Mouse (Mus musculus) hindbrain, postnatal 0 days (tissue): ENCODE results near the gene Glb1. TPM values are rescaled to one million over a fixed set of nuclear protein-coding genes. Genes with fewer than 3 reads are reported as not detected.

Experiments
- ATAC-seq: fragments of 200-750 bp; cut with Nextera tagmentation; 2 replicates; pipeline ENCODE4 v1.8.0; 2017; ENCODE audit warnings: mild to moderate bottlenecking, moderate TSS enrichment, moderate library complexity
- DNase-seq: peaks from one replicate; pipeline ENCODE4 v3.0.0-alpha.2; 2015; ENCODE audit warnings: low spot score
- H3K27ac ChIP-seq: fragments of 300-500 bp; sonication (generic); 2 replicates; pipeline ENCODE4 v1.5.1; 2014; ENCODE audit warnings: mild to moderate bottlenecking
- H3K27me3 ChIP-seq: fragments of 300-500 bp; sonication (generic); 2 replicates; pipeline ENCODE4 v1.6.1; 2014; ENCODE audit warnings: low read length, mixed read lengths; ENCODE audit not compliant: insufficient read depth
- H3K36me3 ChIP-seq: fragments of 300-500 bp; sonication (generic); 2 replicates; pipeline ENCODE4 v1.6.1; 2014; ENCODE audit warnings: low read length, mixed read lengths; ENCODE audit not compliant: insufficient read depth
- H3K4me1 ChIP-seq: fragments of 300-500 bp; sonication (generic); 2 replicates; pipeline ENCODE4 v1.6.1; 2014; ENCODE audit warnings: antibody characterized with exemption, low read length, mixed read lengths; ENCODE audit not compliant: insufficient read depth
- H3K4me2 ChIP-seq: fragments of 300-500 bp; sonication (generic); 2 replicates; pipeline ENCODE4 v1.6.1; 2014; ENCODE audit warnings: low read depth, mild to moderate bottlenecking, low read length, moderate library complexity, mixed read lengths
- H3K4me3 ChIP-seq: fragments of 300-500 bp; sonication (generic); 2 replicates; pipeline ENCODE4 v1.5.1; 2014; ENCODE audit warnings: low read length
- H3K9ac ChIP-seq: fragments of 300-500 bp; sonication (generic); replicated peaks from 2 replicates; pipeline ENCODE4 v1.6.1; 2014; ENCODE audit warnings: mild to moderate bottlenecking, low read length, moderate library complexity, mixed read lengths
- H3K9me3 ChIP-seq: fragments of 300-500 bp; sonication (generic); 2 replicates; pipeline ENCODE4 v1.6.1; 2016; ENCODE audit warnings: low read length, mixed read lengths
- CTCF ChIP-seq: IDR thresholded peaks from 2 replicates; pipeline ENCODE4 v1.5.1; 2016; ENCODE audit warnings: antibody characterized with exemption, control low read depth, low read depth
- WGBS: fragments of 180-500 bp; shearing (Covaris S2); extraction: QIAGEN DNeasy Blood & Tissue Kit; methylation state at CpG from one replicate; pipeline ENCODE4 v1.1.7; 2014; 5-methylcytosine and 5-hydroxymethylcytosine counted together
- polyA plus RNA-seq: library from polyadenylated mRNA; unstranded; fragments of >200 nt; fragmentation: Nextera tagmentation; extraction: Ambion mirVana; gene quantifications from 2 replicates; pipeline ENCODE4 v1.2.1, GENCODE M21; 2015
- total RNA-seq: library from RNA; depleted of rRNA; stranded (reverse); fragments of >200 nt; gene quantifications from 2 replicates; pipeline ENCODE4 v1.2.3, GENCODE M21; 2014

Glb1 gene
- total and polyA plus RNA-seq, 2 experiments from 2014 or later: 36.2 to 41.9 TPM

- Histone ChIP-seq H3K27ac (no peak overlapping the region), H3K4me1 (no peaks in the 10 kb centered on the region), H3K27me3 (no peaks in the 10 kb centered on the region), H3K4me3 (no peak overlapping the region), H3K9ac (no peak overlapping the region), H3K4me2 (no peak overlapping the region), H3K36me3 (no peaks in the 10 kb centered on the region), H3K9me3 (no peaks in the 10 kb centered on the region)
- ATAC-seq (no peak), DNase-seq (no peak)
- WGBS: 87% methylated on average over 23 of the region's 23 CpGs
- no peak for TF ChIP-seq CTCF
Observed at GRCm38 (mm10) chr9:114487481-114488258, 86.8 kb downstream of the Glb1 start.

GRCm38 (mm10) chr9:114496469-114496868 is 95.6 kb downstream of the Glb1 start:
- no peak overlapping the region for H3K4me2 ChIP-seq
- no peak overlapping the region for H3K4me3 ChIP-seq
- no peak for TF ChIP-seq CTCF
- no peaks in the 10 kb centered on the region for H3K36me3 ChIP-seq
- H3K27ac ChIP-seq: no peak overlapping the region
- no peaks in the 10 kb centered on the region for H3K4me1 ChIP-seq
- ATAC-seq (no peak), DNase-seq (no peak)
- no peak overlapping the region for H3K9ac ChIP-seq
- no peaks in the 10 kb centered on the region for H3K27me3 ChIP-seq
- no peaks in the 10 kb centered on the region for H3K9me3 ChIP-seq
- WGBS: 85% methylated on average over 7 of the region's 7 CpGs

GRCm38 (mm10) chr9:114498218-114498617 is 97.3 kb downstream of the Glb1 start:
- 8% methylated on average over 11 of the region's 11 CpGs for WGBS
- ATAC-seq (peak; percentile 51; the same call in 1 of the 2 replicates), DNase-seq (peak; percentile 90)
- H3K36me3 ChIP-seq: no peaks in the 10 kb centered on the region
- H3K9me3 ChIP-seq: no peaks in the 10 kb centered on the region
- H3K27me3 ChIP-seq: no peaks in the 10 kb centered on the region
- H3K4me2 ChIP-seq: peak overlapping the region; percentile 4; the same call in 1 of the 2 replicates
- no peak overlapping the region for H3K27ac ChIP-seq
- H3K4me3 ChIP-seq: no peak overlapping the region
- no peak overlapping the region for H3K9ac ChIP-seq
- H3K4me1 ChIP-seq: no peaks in the 10 kb centered on the region
- TF ChIP-seq CTCF: peak; percentile 90

- no peaks in the 10 kb centered on the region for H3K9me3 ChIP-seq
- H3K27me3 ChIP-seq: no peaks in the 10 kb centered on the region
- WGBS: 22% methylated on average over 15 of the region's 15 CpGs
- no peak overlapping the region for H3K9ac ChIP-seq
- no peaks in the 10 kb centered on the region for H3K4me1 ChIP-seq
- H3K27ac ChIP-seq: no peak overlapping the region
- ATAC-seq (peak; percentile 38; the same call in 1 of the 2 replicates), DNase-seq (peak; percentile 72)
- TF ChIP-seq CTCF: peak; percentile 67
- no peak overlapping the region for H3K4me3 ChIP-seq
- no peak overlapping the region for H3K4me2 ChIP-seq
- no peaks in the 10 kb centered on the region for H3K36me3 ChIP-seq
Observed at GRCm38 (mm10) chr9:114499783-114500515, 99.1 kb downstream of the Glb1 start.

GRCm38 (mm10) chr9:114501111-114501510 is 100.2 kb downstream of the Glb1 start:
- no peaks in the 10 kb centered on the region for H3K36me3 ChIP-seq
- H3K4me1 ChIP-seq: no peaks in the 10 kb centered on the region
- no peak for TF ChIP-seq CTCF
- H3K4me2 ChIP-seq: no peak overlapping the region
- H3K4me3 ChIP-seq: no peak overlapping the region
- no peaks in the 10 kb centered on the region for H3K27me3 ChIP-seq
- H3K27ac ChIP-seq: no peak overlapping the region
- ATAC-seq (no peak), DNase-seq (no peak)
- no peak overlapping the region for H3K9ac ChIP-seq
- WGBS: 93% methylated on average over 7 of the region's 7 CpGs
- H3K9me3 ChIP-seq: no peaks in the 10 kb centered on the region

GRCm38 (mm10) chr9:114501913-114502312 is 101.0 kb downstream of the Glb1 start:
- Histone ChIP-seq H3K9ac (no peak overlapping the region), H3K27ac (no peak overlapping the region), H3K9me3 (no peaks in the 10 kb centered on the region), H3K27me3 (no peaks in the 10 kb centered on the region), H3K4me3 (no peak overlapping the region), H3K4me1 (no peaks in the 10 kb centered on the region), H3K4me2 (no peak overlapping the region), H3K36me3 (no peaks in the 10 kb centered on the region)
- WGBS: 97% methylated on average over 11 of the region's 11 CpGs
- no peak for DNase-seq
- ATAC-seq: no peak
- no peak for TF ChIP-seq CTCF
